Mouse (Mus musculus) embryonic facial prominence, embryonic 11.5 days (tissue): ENCODE measurements at regions not wholly inside any gene's neighbourhood (a gene's known extent, or its start where the extent isn't known, plus 50 kb on each side); places are given as distances from the start of the nearest gene placed in this dataset.

Source experiments
- ATAC-seq: fragments of 200-750 bp; cut with Nextera tagmentation; replicated peaks from 2 replicates; pipeline ENCODE4 v1.8.0; 2017; ENCODE audit warnings: low read depth; ENCODE audit not compliant: insufficient number of reproducible peaks, low FRiP score, low TSS enrichment
- DNase-seq: peaks from one replicate; pipeline ENCODE4 v3.0.0-alpha.2; 2015; ENCODE audit warnings: low spot score
- H3K27ac ChIP-seq: fragments of 300-500 bp; sonication (generic); replicated peaks from 2 replicates; pipeline ENCODE4 v1.5.1; 2014; ENCODE audit warnings: mild to moderate bottlenecking, low read depth, low read length, control low read depth
- H3K27me3 ChIP-seq: fragments of 300-500 bp; sonication (generic); 2 replicates; pipeline ENCODE4 v1.6.1; 2014; ENCODE audit warnings: mild to moderate bottlenecking, low read length, moderate library complexity, mixed read lengths; ENCODE audit not compliant: control insufficient read depth, insufficient read depth
- H3K36me3 ChIP-seq: fragments of 300-500 bp; sonication (generic); replicated peaks from 2 replicates; pipeline ENCODE4 v1.6.1; 2014; ENCODE audit warnings: low read depth, mild to moderate bottlenecking, low read length, moderate library complexity, mixed read lengths; ENCODE audit not compliant: control insufficient read depth, insufficient read depth
- H3K4me1 ChIP-seq: fragments of 300-500 bp; sonication (generic); 2 replicates; pipeline ENCODE4 v1.6.1; 2014; ENCODE audit warnings: low read length, mixed read lengths; ENCODE audit not compliant: control insufficient read depth, insufficient read depth
- H3K4me2 ChIP-seq: fragments of 300-500 bp; sonication (generic); 2 replicates; pipeline ENCODE4 v1.6.1; 2014; ENCODE audit warnings: low read depth, mild to moderate bottlenecking, control low read depth, low read length, moderate library complexity
- H3K4me3 ChIP-seq: fragments of 300-500 bp; sonication (generic); 2 replicates; pipeline ENCODE4 v1.5.1; 2014; ENCODE audit warnings: low read depth, low read length, control low read depth
- H3K9ac ChIP-seq: fragments of 300-500 bp; sonication (generic); replicated peaks from 2 replicates; pipeline ENCODE4 v1.6.1; 2014; ENCODE audit warnings: mild to moderate bottlenecking, control low read depth, low read length
- H3K9me3 ChIP-seq: fragments of 300-500 bp; sonication (generic); replicated peaks from 2 replicates; pipeline ENCODE4 v1.6.1; 2016; ENCODE audit warnings: mild to moderate bottlenecking, low read length, inconsistent platforms, mixed read lengths; ENCODE audit not compliant: control insufficient read depth
- WGBS: fragments of 180-500 bp; shearing (Covaris S2); extraction: QIAGEN DNeasy Blood & Tissue Kit; methylation state at CpG from one replicate; pipeline ENCODE4 v1.1.7; 2014; 5-methylcytosine and 5-hydroxymethylcytosine counted together

GRCm38 (mm10) chr4:12776217-12776578 lies 604.4 kb upstream of the Fam92a start:
- 51% methylated on average over 2 of the region's 2 CpGs for WGBS
- Histone ChIP-seq H3K9me3 (no peaks in the 10 kb centered on the region), H3K4me2 (no peak overlapping the region), H3K36me3 (no peaks in the 10 kb centered on the region), H3K27ac (no peak overlapping the region), H3K4me3 (no peak overlapping the region), H3K9ac (no peak overlapping the region), H3K27me3 (no peaks in the 10 kb centered on the region), H3K4me1 (no peaks in the 10 kb centered on the region)
- ATAC-seq (0 out of 2 replicates have a peak, but pooled peaks have one; percentile 62), DNase-seq (peak; percentile 40)

DNA sequence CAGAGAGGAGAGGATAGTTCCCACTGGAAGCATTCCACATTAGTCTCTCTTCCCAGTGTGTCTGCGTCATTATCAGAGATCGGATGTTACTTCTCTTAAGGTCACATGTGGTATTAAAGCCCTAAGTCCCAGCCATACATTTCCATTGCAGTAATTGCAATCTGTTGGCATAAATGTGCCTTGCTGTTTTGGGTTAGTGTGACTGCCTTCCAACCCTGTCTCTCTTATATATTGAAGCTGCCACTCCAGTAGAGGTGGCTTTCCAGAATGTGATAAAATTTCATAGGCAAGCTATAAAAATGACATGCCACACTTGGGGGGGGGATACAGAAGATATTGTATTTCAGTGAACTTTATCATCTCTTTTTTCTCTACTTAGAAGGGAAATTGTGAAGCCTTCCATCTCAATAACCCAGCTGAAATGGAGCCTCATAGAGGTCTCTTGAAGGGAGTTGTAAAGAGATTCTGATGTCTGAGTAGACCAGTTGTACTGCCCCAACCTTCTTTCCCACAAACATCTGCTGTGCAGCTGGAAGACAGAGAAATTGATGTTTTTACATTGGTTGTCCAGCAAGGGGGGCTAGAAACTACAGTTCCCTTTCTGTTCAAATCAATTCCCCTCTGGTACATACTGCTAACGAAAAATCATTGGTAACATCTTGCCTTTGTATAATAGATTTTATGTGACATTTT lies 603.9 kb upstream of the Fam92a start:
- H3K27me3 ChIP-seq, result no peaks in the 10 kb centered on the region
- DNase-seq, result peak; percentile 81
- H3K9me3 ChIP-seq, result no peaks in the 10 kb centered on the region
- no peak overlapping the region for H3K4me3 ChIP-seq
- H3K4me1 ChIP-seq, result no peaks in the 10 kb centered on the region
- H3K27ac ChIP-seq, result no peak overlapping the region
- no peaks in the 10 kb centered on the region for H3K36me3 ChIP-seq
- 43% methylated on average over 3 of the region's 3 CpGs for WGBS
- H3K4me2 ChIP-seq, result no peak overlapping the region
- no peak overlapping the region for H3K9ac ChIP-seq
- ATAC-seq, result peak; percentile 18; the same call in 1 of the 2 replicates

- H3K27ac ChIP-seq, result no peak overlapping the region
- no peak overlapping the region for H3K4me2 ChIP-seq
- H3K9me3 ChIP-seq, result no peaks in the 10 kb centered on the region
- H3K27me3 ChIP-seq, result no peaks in the 10 kb centered on the region
- H3K9ac ChIP-seq, result no peak overlapping the region
- no peak overlapping the region for H3K4me3 ChIP-seq
- H3K36me3 ChIP-seq, result no peaks in the 10 kb centered on the region
- no peaks in the 10 kb centered on the region for H3K4me1 ChIP-seq
- no peak for ATAC-seq
- WGBS, result 52% methylated on average over 4 of the region's 4 CpGs
- DNase-seq, result no peak
Observed at GRCm38 (mm10) chr4:12775090-12775489, 603.3 kb upstream of the Fam92a start.

DNA sequence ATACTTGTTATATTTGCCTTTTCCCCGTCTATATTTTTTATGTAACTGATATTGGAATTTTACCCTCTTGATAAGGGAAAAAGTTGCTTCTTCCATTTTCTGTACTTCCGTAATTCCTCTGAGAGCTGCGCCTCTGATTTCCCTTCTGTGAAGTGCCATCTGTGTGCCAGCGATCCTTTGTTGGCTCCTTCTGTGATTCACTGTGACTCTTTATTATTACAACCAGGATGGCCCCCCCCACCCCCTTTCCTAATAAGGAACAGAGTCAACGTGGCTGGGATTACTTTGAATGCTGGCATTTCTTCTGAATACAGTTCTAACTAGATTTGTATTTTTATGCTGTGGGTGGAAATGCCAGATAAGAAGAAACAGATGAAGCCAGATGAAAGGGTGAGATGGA lies 602.9 kb upstream of the Fam92a start:
- peak; percentile 77 for DNase-seq
- Histone ChIP-seq H3K27me3 (no peaks in the 10 kb centered on the region), H3K9me3 (no peaks in the 10 kb centered on the region), H3K4me1 (no peaks in the 10 kb centered on the region), H3K27ac (no peak overlapping the region), H3K9ac (no peak overlapping the region), H3K36me3 (no peaks in the 10 kb centered on the region), H3K4me3 (no peak overlapping the region), H3K4me2 (no peak overlapping the region)
- WGBS, result 29% methylated on average over 5 of the region's 5 CpGs
- ATAC-seq, result no peak

- no peaks in the 10 kb centered on the region for H3K27me3 ChIP-seq
- DNase-seq (no peak), ATAC-seq (no peak)
- H3K9me3 ChIP-seq, result no peaks in the 10 kb centered on the region
- H3K9ac ChIP-seq, result no peak overlapping the region
- H3K4me3 ChIP-seq, result no peak overlapping the region
- H3K27ac ChIP-seq, result no peak overlapping the region
- no peaks in the 10 kb centered on the region for H3K36me3 ChIP-seq
- H3K4me2 ChIP-seq, result no peak overlapping the region
- WGBS, result 58% methylated on average over 7 of the region's 7 CpGs
- H3K4me1 ChIP-seq, result no peaks in the 10 kb centered on the region
Observed at GRCm38 (mm10) chr4:12773201-12773600, 601.4 kb upstream of the Fam92a start.

DNA sequence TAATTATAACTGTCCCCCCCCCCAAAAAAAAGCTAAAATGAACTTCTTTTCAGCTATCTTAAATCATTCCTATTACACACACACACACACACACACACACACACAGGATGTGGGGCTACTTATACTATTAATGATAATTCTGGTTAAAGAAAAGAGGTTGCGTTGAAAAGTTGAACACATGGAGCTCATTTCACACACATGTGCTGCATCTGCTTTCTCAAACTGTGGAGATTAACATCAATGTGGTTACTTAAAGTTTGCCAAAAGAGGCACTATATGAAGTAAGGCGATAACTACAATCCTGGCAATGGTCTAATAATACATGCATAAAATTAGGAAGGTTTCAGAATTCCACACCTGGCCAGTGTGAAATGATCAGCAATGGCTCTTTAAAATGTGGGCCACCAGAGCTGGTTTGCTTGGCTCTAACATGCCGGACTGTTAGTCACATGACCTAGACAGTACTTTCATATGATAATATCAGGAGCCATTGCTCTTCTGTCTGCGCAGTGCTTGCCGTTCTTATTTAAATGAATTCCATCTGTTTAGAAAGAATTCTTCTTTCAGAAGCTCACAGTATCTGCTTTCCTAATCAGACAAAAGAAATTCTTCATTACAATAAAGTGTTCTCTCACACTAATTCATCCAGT lies 598.4 kb upstream of the Fam92a start:
- Histone ChIP-seq H3K9ac (no peak overlapping the region), H3K9me3 (no peaks in the 10 kb centered on the region), H3K27ac (no peak overlapping the region), H3K4me2 (no peak overlapping the region), H3K4me1 (no peaks in the 10 kb centered on the region), H3K4me3 (no peak overlapping the region), H3K36me3 (no peaks in the 10 kb centered on the region), H3K27me3 (no peaks in the 10 kb centered on the region)
- 39% methylated on average over 5 of the region's 5 CpGs for WGBS
- peak; percentile 70 for DNase-seq
- ATAC-seq, result no peak

DNA sequence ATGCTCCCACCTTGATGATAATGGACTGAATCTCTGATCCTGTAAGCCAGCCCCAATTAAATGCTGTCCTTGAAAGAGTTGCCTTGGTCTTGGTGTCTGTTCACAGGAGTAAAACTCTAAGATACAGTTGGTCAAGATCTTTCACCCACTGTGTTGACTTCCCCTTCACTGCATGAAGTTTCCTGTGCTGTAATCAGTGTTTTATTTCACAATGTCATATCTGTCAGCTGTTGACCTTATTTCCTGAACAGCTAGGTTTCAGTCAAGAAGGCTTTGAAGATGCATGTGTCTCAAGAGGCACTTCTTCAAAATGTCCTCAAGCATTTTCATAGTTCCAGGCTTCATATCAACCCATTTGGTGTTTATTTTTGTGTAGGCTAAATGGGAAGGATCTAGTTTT lies 597.3 kb upstream of the Fam92a start:
- no peaks in the 10 kb centered on the region for H3K9me3 ChIP-seq
- H3K27me3 ChIP-seq, result no peaks in the 10 kb centered on the region
- H3K4me1 ChIP-seq, result no peaks in the 10 kb centered on the region
- H3K9ac ChIP-seq, result no peak overlapping the region
- no peak overlapping the region for H3K4me2 ChIP-seq
- H3K27ac ChIP-seq, result no peak overlapping the region
- ATAC-seq (no peak), DNase-seq (no peak)
- H3K36me3 ChIP-seq, result no peaks in the 10 kb centered on the region
- no peak overlapping the region for H3K4me3 ChIP-seq

DNA sequence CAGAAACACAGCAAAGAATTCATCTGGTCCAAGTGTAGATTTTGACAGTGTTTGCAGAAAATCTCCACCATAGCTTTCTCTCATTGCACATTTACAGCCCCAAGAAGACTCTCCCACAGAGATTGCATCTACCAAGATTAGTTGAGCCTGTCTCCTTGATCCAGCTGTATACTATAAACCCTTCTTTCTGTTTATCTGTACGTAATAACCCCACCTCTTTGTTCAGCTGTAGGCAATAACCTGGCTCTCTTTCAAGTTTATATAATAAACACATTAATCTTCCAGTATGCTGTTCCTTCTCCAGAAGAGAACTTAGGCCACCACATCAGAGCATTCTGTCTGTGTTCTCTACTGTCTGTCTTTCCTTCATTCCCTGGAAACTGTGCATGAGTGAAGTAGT lies 594.9 kb upstream of the Fam92a start:
- Histone ChIP-seq H3K4me1 (no peaks in the 10 kb centered on the region), H3K4me2 (no peak overlapping the region), H3K4me3 (no peak overlapping the region), H3K9me3 (no peaks in the 10 kb centered on the region), H3K9ac (no peak overlapping the region), H3K27ac (no peak overlapping the region), H3K36me3 (no peaks in the 10 kb centered on the region), H3K27me3 (no peaks in the 10 kb centered on the region)
- ATAC-seq (no peak), DNase-seq (no peak)
- WGBS, result 92% methylated on average over 1 of the region's 1 CpGs
